Mouse (Mus musculus) hindbrain, embryonic 15.5 days (tissue): Measurements from ENCODE around the gene Gm14685. TPM values are rescaled to one million over a fixed set of nuclear protein-coding genes. Genes with fewer than 3 reads are reported as not detected.
"Not testable (repeated sequence)": the region's sequence is repeated elsewhere in the genome, so short reads cannot be mapped to it uniquely, and the experiment has no call there.

ENCODE experiments used
- ATAC-seq: fragments of 200-750 bp; cut with Nextera tagmentation; 2 replicates; pipeline ENCODE4 v1.8.0; 2017; ENCODE audit warnings: low read depth, moderate number of reproducible peaks, moderate TSS enrichment; ENCODE audit not compliant: low FRiP score
- H3K27ac ChIP-seq: fragments of 300-500 bp; sonication (generic); replicated peaks from 2 replicates; pipeline ENCODE4 v1.5.1; 2015; ENCODE audit warnings: mild to moderate bottlenecking, inconsistent platforms
- H3K27me3 ChIP-seq: fragments of 300-500 bp; sonication (generic); 2 replicates; pipeline ENCODE4 v1.6.1; 2015; ENCODE audit warnings: control low read depth, inconsistent platforms
- H3K36me3 ChIP-seq: fragments of 300-500 bp; sonication (generic); 2 replicates; pipeline ENCODE4 v1.6.1; 2015; ENCODE audit warnings: control low read depth, inconsistent platforms
- H3K4me1 ChIP-seq: fragments of 300-500 bp; sonication (generic); replicated peaks from 2 replicates; pipeline ENCODE4 v1.6.1; 2015; ENCODE audit warnings: control low read depth, inconsistent platforms
- H3K4me2 ChIP-seq: fragments of 300-500 bp; sonication (generic); 2 replicates; pipeline ENCODE4 v1.6.1; 2015; ENCODE audit warnings: moderate library complexity, mild to moderate bottlenecking, inconsistent platforms
- H3K4me3 ChIP-seq: fragments of 300-500 bp; sonication (generic); 2 replicates; pipeline ENCODE4 v1.5.1; 2015; ENCODE audit warnings: mild to moderate bottlenecking, inconsistent platforms
- H3K9ac ChIP-seq: fragments of 300-500 bp; sonication (generic); 2 replicates; pipeline ENCODE4 v1.6.1; 2015; ENCODE audit warnings: inconsistent platforms
- H3K9me3 ChIP-seq: fragments of 300-500 bp; sonication (generic); 2 replicates; pipeline ENCODE4 v1.6.1; 2016; ENCODE audit warnings: control low read depth, inconsistent platforms
- WGBS: fragments of 180-500 bp; shearing (Covaris S2); methylation state at CpG from one replicate; pipeline ENCODE4 v1.1.7; 2015; 5-methylcytosine and 5-hydroxymethylcytosine counted together
- polyA plus RNA-seq: library from polyadenylated mRNA; unstranded; fragments of >200 nt; fragmentation: Nextera tagmentation; extraction: Ambion mirVana; gene quantifications from 2 replicates; pipeline ENCODE4 v1.2.1, GENCODE M21; 2015

Gm14685 gene
- polyA plus RNA-seq = 0.52 and 1.2 TPM in 2 replicates

GRCm38 (mm10) chrX:73116747-73117146 lies at the start of gene Gm14685:
Gene Gm14685, plus strand, starts transcription at chrX:73117047.
- ATAC-seq, H3K36me3 ChIP-seq, H3K9me3 ChIP-seq, H3K4me2 ChIP-seq, H3K9ac ChIP-seq, H3K4me1 ChIP-seq, H3K27me3 ChIP-seq, H3K4me3 ChIP-seq, H3K27ac ChIP-seq: not testable (repeated sequence)
- no CpG with 5 or more reads among the region's 7 CpGs for WGBS

GRCm38 (mm10) chrX:73082267-73083055 lies 34.4 kb upstream of the Gm14685 start, which contains the start of gene Xlr4a:
Gene Xlr4a, minus strand, starts transcription at chrX:73082478.
- H3K9ac ChIP-seq, H3K9me3 ChIP-seq, H3K27ac ChIP-seq, ATAC-seq, H3K4me3 ChIP-seq, H3K27me3 ChIP-seq, H3K4me2 ChIP-seq, H3K4me1 ChIP-seq, H3K36me3 ChIP-seq: not testable (repeated sequence)
- WGBS = 82% methylated on average over 19 of the region's 19 CpGs

GRCm38 (mm10) chrX:73096941-73097508 lies 19.8 kb upstream of the Gm14685 start, which contains the start of gene Xlr3a:
Gene Xlr3a, minus strand, starts transcription at chrX:73097095.
- H3K9ac ChIP-seq, H3K4me2 ChIP-seq, H3K27ac ChIP-seq, H3K36me3 ChIP-seq, H3K27me3 ChIP-seq, H3K4me3 ChIP-seq, H3K4me1 ChIP-seq, H3K9me3 ChIP-seq, ATAC-seq: not testable (repeated sequence)
- WGBS = 77% methylated on average over 12 of the region's 13 CpGs

GRCm38 (mm10) chrX:73122859-73123829 lies 6.3 kb downstream of the Gm14685 start:
- peak; percentile 87 for ATAC-seq
- H3K9me3 ChIP-seq, H3K4me1 ChIP-seq: not testable (repeated sequence)

GRCm38 (mm10) chrX:73143218-73143618 lies 26.4 kb downstream of the Gm14685 start:
- no CpG with 5 or more reads among the region's 7 CpGs for whole genome bisulfite sequencing
- H3K27ac ChIP-seq, H3K4me2 ChIP-seq, H3K4me1 ChIP-seq, H3K27me3 ChIP-seq, H3K9me3 ChIP-seq, H3K9ac ChIP-seq, H3K4me3 ChIP-seq, H3K36me3 ChIP-seq: not testable (repeated sequence)
- peak; percentile 87 for ATAC-seq

More at GRCm38 (mm10) chrX:73122859-73123829, 6.3 kb downstream of the Gm14685 start:
- no CpG with 5 or more reads among the region's 12 CpGs for WGBS
- H3K4me3 ChIP-seq, H3K4me2 ChIP-seq, H3K9ac ChIP-seq, H3K27me3 ChIP-seq, H3K27ac ChIP-seq, H3K36me3 ChIP-seq: not testable (repeated sequence)

GRCm38 (mm10) chrX:73148496-73148895 lies 31.6 kb downstream of the Gm14685 start, which contains the start of gene Xlr5b:
Gene Xlr5b, plus strand, starts transcription at chrX:73148796.
- H3K36me3 ChIP-seq, H3K9ac ChIP-seq, H3K27me3 ChIP-seq, H3K9me3 ChIP-seq, ATAC-seq, H3K4me2 ChIP-seq, H3K27ac ChIP-seq, H3K4me3 ChIP-seq, H3K4me1 ChIP-seq: not testable (repeated sequence)
- WGBS = no CpG with 5 or more reads among the region's 20 CpGs

- not testable (repeated sequence) for H3K4me3 ChIP-seq, H3K9ac ChIP-seq, ATAC-seq, H3K4me1 ChIP-seq, H3K4me2 ChIP-seq, H3K9me3 ChIP-seq, H3K27ac ChIP-seq, H3K36me3 ChIP-seq, H3K27me3 ChIP-seq
- no CpG with 5 or more reads among the region's 7 CpGs for WGBS
Observed at GRCm38 (mm10) chrX:73149350-73149749, 32.5 kb downstream of the Gm14685 start, which contains the start of gene DXBay18. Gene DXBay18, minus strand, starts transcription at chrX:73149450.

GRCm38 (mm10) chrX:73176889-73177288 lies 60.0 kb downstream of the Gm14685 start, which contains the start of gene Spin2d:
Gene Spin2d, minus strand, starts transcription at chrX:73176989.
- not testable (repeated sequence) for H3K4me1 ChIP-seq, H3K9me3 ChIP-seq, H3K36me3 ChIP-seq, ATAC-seq, H3K9ac ChIP-seq, H3K4me2 ChIP-seq, H3K27ac ChIP-seq, H3K27me3 ChIP-seq, H3K4me3 ChIP-seq
- 90% methylated on average over 6 of the region's 15 CpGs for WGBS

Other genes starting within 250 kb of the Gm14685 start
- 67.1 and 73.8 TPM in 2 replicates for gene Cetn2, start 198.6 kb upstream of the Gm14685 start, polyA plus RNA-seq
- 48.9 and 49.2 TPM in 2 replicates for gene Nsdhl, start 198.5 kb upstream of the Gm14685 start, polyA plus RNA-seq
- 0.79 and 0.87 TPM in 2 replicates for gene Zfp185, start 129.7 kb upstream of the Gm14685 start, polyA plus RNA-seq
- gene Pnma5, start 79.9 kb upstream of the Gm14685 start, polyA plus RNA-seq = 0.08 and 0.17 TPM in 2 replicates
- 4.2 and 5.0 TPM in 2 replicates for gene Pnma3, start 52.3 kb upstream of the Gm14685 start, polyA plus RNA-seq
- 0.68 and 0.74 TPM in 2 replicates for gene Xlr4a, start 34.6 kb upstream of the Gm14685 start, polyA plus RNA-seq
- 4.3 and 5.7 TPM in 2 replicates for gene Xlr3a, start 20.0 kb upstream of the Gm14685 start, polyA plus RNA-seq
- gene Xlr5b, start 31.7 kb downstream of the Gm14685 start, polyA plus RNA-seq = not detected in 2 replicates
- gene DXBay18, start 32.4 kb downstream of the Gm14685 start, polyA plus RNA-seq = 0.64 TPM in 1 of 2 replicates, not detected in the other
- not detected in 2 replicates for gene Spin2d, start 59.9 kb downstream of the Gm14685 start, polyA plus RNA-seq
- 15.5 and 18.1 TPM in 2 replicates for gene Xlr3b, start 75.2 kb downstream of the Gm14685 start, polyA plus RNA-seq
- 0.27 and 1.1 TPM in 2 replicates for gene Xlr4b, start 97.3 kb downstream of the Gm14685 start, polyA plus RNA-seq
- gene F8a, start 111.2 kb downstream of the Gm14685 start, polyA plus RNA-seq = 34.6 and 35.7 TPM in 2 replicates
- gene Xlr4c, start 126.1 kb downstream of the Gm14685 start, polyA plus RNA-seq = 0.43 and 0.49 TPM in 2 replicates
- 0.25 and 0.28 TPM in 2 replicates for gene Xlr3c, start 148.3 kb downstream of the Gm14685 start, polyA plus RNA-seq
- 0.19 TPM in 1 of 2 replicates, not detected in the other for gene Xlr5a, start 175.9 kb downstream of the Gm14685 start, polyA plus RNA-seq
- not detected in 2 replicates for gene Xlr5c, start 175.9 kb downstream of the Gm14685 start, polyA plus RNA-seq
- gene Gm45015, start 219.8 kb downstream of the Gm14685 start, polyA plus RNA-seq = not detected in 2 replicates
- 10.4 and 10.8 TPM in 2 replicates for gene Zfp275, start 225.6 kb downstream of the Gm14685 start, polyA plus RNA-seq